Mouse (Mus musculus): ENCODE measurements around the gene Scaper.

DNA sequence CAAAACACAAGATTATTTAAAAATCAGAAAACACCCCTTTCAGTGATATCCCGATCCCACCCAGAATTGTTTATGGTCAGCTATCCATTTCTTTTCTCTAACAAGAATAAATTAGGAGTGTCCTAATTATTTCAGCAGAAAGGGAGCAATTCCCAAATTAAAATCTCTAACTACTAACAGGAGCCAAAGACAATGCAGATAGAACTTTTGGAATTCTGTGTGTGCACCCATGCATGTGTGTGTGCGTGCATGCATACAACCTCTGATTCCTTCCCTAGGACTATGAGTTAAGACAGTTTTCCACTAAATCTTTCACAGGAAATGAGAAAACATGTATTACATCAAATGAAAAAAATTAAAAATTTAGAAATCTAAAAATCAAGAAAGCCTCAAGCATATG is 26.4 kb downstream of the Scaper start:
- no peak for TF ChIP-seq CTCF (conservative IDR thresholded peaks at IDR 0.05; ENCODE audit: low read length)
- TF ChIP-seq NANOG (IDR thresholded peaks at IDR 0.05; ENCODE audit: borderline replicate concordance, low read length), result no peak
- no peak for TF ChIP-seq POU5F1 (IDR thresholded peaks at IDR 0.05; ENCODE audit: borderline replicate concordance, low read length)

Data from E14TG2a.4 (cell line).